Mouse (Mus musculus) neutrophil, adult 5-6 weeks (primary cell): ENCODE measurements around the gene Ccdc22. TPM values are rescaled to one million over a fixed set of nuclear protein-coding genes. Genes with fewer than 3 reads are reported as not detected.

Source experiments
- ATAC-seq: fragments of 151-379, 151-347 bp; 2 replicates; pipeline ENCODE4 v1.8.0; 2017; ENCODE audit warnings: mild to moderate bottlenecking, moderate TSS enrichment; ENCODE audit not compliant: insufficient number of reproducible peaks, poor library complexity, low FRiP score, severe bottlenecking; ENCODE audit errors: extremely low read depth
- total RNA-seq: library from RNA; stranded (forward); fragments of 200-1000 nt; gene quantifications from 2 replicates; pipeline ENCODE4 v1.2.3, GENCODE M21; 2017

Gene Ccdc22
- total RNA-seq = 11.5 and 17.5 TPM in 2 replicates

DNA sequence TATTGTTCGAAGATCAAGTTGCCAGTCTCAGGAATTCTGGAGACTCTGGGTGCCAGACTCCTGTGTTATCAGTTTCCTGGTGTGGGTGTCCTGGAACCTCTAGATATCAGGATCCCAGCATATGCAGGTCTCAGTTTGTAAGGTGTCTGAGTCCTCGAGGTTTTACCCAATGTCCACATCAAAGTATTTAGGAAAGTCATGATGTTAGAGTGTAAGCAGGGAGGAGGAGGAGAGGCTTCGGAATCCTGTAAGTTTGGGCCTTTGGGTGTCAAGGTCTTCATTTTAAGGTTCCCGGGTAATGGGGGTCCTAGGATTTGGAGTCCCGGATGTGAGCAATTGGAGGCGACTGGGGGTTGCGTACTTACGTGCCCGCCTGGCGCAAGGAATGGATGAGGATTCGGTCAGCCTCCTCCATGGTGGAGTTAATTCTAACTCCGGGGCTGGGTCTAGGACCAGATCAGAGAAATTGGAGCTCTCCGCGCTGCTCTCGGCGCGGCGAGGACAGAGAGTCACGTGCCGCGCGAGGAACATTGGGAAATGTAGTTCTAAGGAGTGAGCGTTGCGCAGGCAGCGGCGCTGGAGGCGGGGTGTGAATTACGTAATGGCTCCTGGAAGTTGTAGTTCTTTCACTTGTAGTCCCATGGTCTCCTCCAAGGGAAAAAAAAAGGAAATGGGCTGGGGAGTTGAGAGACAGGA lies at the start of gene Ccdc22:
Gene Ccdc22, minus strand, starts transcription at position 639 of the 696 bp plus-strand sequence.
- peak; percentile 98 for ATAC-seq

DNA sequence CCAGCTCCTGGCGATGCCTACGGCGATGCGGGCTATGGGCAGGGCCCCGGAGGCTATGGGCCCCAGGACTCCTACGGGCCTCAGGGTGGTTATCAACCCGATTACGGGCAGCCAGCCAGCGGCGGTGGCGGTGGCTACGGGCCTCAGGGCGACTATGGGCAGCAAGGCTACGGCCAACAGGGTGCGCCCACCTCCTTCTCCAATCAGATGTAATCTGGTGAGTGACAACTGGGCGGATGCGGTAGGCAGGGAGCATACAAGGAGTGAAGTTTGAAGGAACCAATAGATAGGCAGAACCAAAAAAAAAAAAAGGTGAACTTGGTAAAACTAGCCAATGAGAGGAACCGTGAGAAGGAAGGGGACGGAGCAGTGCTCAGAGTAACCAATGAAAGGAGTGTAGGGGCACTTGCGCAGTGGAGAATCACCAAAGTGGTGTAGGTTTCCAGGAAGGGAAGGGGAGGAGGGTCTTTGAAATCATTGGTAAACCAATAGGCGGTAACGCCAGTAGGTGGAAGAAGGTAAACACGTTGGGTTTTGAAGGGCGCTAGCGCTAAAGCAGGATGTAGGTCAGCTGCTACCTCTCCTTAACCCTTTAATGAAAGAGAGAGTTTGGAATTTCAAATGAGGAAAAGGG lies 43.5 kb upstream of the Ccdc22 start:
- ATAC-seq = peak; percentile 92

DNA sequence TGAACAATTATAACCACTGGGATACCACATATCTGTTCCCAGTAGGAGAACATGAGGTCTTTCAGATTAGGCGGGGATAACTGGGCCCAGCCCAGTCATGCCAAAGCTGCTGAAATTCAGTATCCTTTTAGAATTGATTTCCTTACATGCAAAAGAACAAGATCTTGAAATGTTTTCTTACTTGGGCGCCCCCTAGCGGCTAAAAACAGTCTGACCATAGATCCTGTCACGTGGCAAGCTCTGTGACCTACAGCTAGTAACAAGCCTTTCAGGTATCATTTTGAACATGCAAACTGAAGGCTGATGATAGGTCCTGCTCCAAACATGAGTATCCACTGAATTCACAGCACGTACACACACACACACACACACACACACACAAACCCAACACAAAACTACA lies 40.0 kb upstream of the Ccdc22 start:
- ATAC-seq = peak; percentile 21; the same call in 1 of the 2 replicates

DNA sequence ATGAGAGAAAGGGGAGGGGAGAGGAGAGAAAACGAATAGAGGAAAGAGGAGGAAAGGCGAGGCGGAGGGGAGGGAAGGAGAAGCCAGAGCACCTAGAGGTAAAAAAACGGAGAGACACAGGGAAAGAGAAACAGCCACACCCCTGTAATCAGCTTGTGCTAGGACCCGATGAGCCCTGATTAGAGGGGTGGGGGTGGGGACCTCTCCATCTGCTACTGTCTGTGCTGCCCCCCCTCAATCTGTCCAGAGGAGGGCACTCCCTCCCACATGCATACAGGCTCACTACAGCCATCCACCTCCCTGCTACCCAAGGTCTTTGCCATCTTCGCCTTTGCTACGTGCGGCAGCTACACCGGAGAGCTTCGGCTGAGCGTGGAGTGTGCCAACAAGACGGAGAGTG lies 35.5 kb upstream of the Ccdc22 start:
- ATAC-seq = no peak

DNA sequence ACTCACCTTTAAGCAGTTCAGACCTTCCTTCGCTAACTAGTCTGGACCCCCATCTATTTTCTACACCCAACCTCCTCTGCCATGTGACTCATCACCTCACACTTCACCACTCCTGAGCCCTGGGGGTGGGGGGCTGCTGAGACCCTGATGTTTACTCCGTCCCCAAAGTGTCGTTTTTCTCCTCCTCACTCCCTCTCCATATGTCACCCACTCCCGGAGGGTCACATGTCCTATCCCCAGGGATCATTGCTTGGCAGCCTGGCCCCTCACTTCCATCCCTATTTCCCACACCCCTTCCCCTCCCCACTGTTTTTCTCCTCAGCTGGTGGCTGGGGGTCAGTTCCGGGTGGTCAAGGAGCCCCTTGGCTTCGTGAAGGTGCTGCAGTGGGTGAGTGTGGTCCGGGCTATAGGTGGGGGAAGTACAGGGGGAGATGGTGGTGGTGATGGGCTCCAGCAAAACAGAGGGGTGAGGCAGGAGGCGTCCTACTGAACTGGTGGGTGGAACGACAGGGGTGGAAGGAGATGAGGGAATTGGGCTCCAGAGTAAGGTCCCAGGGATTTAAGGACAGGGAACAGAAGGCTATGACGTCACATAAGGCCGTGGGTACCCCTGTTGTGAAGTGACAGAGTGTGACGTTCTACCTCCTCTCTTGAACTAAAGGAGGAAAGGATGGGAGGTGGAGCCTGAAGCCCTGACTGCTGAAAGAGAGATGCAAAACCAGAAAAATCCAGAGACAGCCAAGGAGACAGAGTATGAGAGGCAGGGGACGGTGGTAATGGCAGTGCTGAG lies 34.4 kb upstream of the Ccdc22 start:
- ATAC-seq = no peak

DNA sequence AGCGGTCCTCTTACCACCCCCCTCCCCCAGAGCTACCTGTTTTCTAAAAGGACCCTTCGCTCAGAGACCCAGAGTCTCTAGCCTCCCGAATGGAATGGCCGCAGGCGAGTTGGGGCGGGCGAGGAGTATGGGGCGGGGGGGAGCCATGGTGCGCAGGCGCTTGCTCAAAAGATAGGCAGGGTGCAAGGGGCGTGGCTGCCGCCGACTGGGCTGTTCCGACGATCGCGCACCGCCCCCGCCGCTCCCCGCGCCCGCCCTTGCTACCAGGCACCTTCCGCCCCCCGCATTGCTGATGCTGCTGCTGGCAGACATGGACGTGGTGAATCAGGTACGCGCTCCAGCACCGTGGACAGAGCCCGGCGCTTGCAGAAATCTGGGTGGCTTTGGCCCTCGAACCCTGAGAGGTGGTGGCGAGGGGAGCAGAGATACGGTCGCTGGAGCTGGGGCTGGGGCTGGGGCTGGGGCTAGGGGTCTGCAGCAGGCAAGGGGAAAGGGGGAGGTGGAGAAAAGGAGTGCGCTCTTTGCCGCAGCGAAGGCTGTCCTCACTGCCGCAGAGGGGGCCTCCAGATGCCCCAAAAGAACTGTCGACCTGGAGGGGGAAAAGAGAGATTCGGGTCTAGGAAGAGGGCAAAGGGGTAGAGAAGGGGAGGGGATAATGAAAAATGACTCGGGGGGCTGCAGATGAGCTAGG lies 33.2 kb upstream of the Ccdc22 start, which contains the start of gene Syp:
Gene Syp, plus strand, starts transcription at position 71 of the 691 bp plus-strand sequence.
- ATAC-seq = peak; percentile 79

DNA sequence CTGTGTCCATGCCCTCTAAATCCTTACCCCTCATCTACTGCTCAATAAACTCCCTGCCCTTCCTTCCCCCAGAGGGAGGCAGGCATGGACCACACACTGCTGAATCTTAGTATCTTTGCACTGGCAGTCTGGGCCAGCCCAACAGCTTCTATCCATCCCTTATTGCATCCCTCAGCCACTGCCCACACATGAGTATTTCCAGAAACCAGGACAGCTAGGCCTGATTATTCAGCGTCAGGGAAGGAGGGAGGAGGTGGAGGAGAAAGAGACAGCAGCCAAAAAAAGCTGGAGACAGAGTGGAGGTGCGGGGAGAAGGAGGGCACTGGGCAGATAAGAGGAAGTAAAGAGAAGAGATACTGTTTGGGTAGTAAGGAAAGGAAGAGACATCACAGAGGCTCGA lies 29.8 kb upstream of the Ccdc22 start:
- no peak for ATAC-seq

DNA sequence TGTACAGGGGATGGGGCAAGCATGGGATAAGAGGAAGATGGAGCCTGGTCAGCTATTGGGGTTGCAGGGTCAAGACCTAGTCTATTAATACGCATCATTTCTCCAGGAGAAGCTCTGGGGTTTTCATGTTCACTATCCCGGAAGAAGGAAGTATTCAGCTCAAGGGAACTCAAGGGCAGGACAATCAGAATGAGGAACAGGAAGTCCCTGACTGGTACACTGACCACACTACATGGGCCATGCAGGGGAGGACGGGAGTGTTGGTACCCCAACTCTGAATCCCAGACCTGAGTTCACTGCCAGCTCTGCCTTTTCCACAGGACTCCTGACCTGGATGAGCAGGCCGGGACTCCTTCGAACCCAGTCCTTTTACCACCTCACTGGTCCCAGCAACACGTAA lies 27.2 kb upstream of the Ccdc22 start:
- ATAC-seq = 0 out of 2 replicates have a peak, but pooled peaks have one; percentile 23

DNA sequence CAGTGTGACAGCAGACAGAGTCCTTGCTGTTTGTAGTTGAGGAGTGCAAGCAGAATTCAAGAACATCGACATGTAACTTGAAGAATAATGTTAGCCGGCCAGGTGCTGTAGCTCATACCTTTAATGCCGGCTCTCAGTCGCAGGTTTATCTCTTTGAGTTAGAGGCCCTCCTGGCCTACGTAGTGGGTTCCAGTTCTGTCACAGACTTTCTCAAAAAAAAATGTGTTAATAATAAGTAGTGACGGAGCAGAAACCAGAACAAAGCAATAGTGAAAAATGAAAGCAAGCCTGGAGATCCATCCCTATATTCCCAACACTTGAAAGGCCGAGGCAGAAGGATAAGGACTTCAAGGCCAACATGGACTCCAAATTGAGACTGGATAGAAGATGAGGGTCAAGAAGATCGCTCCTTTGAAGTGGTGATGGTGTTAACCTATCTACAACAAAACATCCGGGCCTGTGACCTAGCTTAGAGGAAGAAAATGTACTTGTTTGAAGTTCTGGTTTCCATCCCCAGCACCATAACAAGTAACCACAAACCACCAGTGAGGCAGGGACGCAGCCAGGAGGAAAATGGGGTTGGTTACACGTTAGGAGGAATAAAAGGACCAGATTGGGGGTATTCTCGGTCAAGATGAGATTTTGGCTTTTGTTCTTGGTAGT lies 12.7 kb upstream of the Ccdc22 start:
- no peak for ATAC-seq

DNA sequence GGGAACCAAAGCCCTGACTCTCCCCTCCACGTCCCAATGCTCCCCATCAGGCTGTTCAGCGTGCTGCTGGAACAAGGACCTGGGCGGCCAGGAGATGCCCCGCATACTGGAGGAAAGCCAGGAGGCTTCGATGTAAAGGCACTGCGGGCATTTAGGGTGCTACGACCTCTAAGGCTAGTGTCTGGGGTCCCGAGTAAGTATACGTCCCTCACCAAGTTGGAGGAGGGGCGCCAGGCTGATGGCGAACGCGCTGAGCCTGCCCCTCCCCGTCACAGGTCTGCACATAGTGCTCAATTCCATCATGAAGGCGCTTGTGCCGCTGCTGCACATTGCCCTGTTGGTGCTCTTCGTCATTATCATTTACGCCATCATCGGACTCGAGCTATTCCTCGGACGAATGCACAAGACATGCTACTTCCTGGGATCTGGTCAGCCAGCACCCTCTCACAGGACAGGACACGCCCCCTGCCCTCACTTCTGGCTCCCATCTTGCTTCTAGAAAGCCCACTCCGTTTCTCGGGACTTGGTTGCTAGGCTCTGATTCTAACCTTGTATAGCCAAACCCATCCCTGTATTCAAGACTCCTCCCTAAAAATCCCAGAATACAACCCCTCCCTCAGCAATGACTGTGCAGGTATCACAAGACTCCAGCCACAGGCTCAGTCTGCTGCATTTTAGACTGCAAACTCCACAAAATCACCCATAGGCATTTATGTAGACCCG lies 5.4 kb upstream of the Ccdc22 start:
- ATAC-seq = no peak

DNA sequence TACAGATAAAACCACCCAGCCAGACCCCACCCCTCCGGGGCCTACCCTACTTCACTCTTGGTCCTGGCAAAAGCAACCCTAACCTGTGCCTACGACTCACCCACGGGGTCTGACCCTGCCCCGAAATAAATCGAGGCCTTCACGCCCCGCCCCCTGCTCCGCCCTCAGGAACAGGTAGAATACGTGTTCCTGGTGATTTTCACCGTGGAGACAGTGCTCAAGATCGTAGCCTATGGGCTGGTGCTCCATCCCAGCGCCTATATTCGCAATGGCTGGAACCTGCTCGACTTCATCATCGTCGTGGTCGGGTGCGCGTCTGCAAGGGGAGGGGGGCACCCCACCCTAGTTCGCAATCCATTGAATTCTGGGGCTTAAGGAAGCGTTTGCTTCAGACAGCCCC lies 4.7 kb upstream of the Ccdc22 start:
- no peak for ATAC-seq

DNA sequence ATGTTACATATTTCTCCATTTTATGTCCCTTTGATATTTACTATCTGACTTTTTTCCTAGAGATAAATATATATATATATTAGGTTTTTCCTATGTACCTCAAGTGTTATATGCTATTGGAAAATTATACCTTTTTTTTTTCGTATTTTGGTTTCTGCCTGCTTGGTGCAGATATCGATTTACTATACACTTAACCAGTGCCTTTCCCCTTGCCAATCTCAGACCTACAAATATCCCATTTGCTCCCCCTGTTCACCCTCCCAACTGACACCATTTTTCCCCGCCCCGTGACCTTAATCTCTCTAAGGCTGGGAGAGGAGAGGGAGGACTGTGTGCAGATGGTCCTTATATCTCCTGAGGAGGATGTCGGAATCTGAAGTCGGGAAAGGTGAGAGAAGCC lies 1.5 kb upstream of the Ccdc22 start, which contains the start of gene Cacna1f:
Gene Cacna1f, plus strand, starts transcription at position 301 of the 400 bp plus-strand sequence.
- ATAC-seq = no peak

DNA sequence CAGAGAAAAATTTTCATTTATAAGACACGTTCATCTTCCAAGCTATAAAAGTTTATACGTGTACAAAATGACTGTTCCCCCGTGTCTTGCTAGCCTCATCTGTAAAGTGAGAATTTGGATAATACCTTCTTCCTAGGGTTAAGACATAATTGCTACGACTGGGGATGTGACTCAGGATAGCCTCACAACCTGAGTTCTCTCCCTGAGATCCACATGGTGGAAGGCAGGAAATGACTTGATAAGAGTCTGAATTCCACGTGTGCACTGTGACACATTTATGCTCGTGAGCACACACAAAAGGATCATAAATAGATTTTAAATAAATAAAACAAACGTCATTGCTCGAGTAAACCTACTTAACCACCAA lies 241 bp upstream of the Ccdc22 start:
- ATAC-seq = no peak

DNA sequence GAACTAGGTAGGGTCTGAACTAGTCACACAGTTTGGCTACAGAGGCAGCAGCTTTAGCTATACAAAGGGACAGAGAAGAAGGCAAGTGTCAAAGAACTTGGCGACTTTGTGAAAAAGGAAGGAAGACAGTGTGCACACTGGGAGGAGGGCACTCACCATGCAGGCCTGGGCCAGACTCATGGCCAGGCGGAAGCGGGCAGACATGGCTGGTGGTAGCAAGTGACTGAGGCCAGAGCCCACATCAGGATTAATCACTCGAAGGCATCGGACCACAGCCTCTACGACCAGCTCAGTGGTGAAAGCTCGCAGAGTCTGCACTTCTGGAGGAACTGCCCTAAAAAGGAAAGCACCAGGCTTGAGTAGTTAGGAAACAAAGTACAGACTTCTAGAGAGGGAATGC lies 1.3 kb downstream of the Ccdc22 start:
- ATAC-seq = no peak

DNA sequence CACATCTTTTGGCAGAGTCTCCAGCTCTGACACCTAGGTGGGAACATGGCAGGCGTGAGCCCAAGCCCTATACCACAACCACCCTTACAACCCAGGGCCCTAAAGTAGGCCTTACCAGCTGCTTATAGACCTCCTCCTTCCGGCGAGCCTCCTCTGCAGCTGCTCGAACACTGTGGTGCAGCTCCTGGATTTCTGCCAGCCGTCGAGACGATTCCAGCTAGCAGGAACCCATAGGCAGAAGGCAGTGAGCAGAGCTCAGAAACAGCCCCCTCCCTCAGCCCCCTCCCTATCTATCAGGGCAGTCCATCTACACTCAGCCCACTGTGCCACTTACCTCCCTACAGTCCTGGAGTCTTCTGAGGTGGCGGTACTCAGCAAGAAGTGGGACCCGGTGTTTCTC lies 9.9 kb downstream of the Ccdc22 start:
- ATAC-seq = no peak

DNA sequence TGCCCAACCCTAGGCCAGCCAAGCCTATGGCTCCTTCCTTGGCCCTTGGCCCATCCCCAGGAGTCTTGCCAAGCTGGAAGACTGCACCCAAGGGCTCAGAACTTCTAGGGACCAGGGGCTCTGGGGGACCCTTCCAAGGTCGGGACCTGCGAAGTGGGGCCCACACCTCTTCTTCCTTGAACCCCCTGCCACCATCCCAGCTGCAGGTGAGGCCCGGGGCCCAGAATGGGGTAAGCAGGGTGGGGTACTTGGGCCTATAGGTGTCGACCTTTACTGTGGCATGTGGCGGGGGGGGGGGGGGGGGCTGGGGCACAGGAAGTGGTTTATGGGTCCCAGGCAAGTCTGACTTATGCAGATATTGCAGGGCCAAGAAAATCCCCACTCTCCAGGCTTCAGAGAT lies 19.0 kb downstream of the Ccdc22 start:
- ATAC-seq = no peak

DNA sequence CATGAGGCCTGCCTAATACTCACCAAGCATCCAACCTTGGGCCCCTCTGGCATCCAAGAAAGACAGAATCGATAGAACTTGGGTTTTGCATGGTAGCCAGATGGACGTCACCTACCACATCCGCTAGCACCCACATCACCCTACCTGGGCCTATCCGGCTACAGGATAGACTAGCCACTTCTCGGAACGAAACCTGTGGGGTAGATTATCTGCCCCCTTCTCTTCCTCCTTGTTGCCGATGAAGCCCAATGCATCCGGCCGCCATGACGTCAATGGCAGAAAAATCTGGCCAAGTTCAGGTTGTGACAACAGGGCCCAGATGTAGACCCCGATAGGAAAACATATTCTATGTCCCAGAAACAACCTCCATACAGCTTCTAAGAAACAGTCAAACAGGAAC lies 21.4 kb downstream of the Ccdc22 start:
- no peak for ATAC-seq

DNA sequence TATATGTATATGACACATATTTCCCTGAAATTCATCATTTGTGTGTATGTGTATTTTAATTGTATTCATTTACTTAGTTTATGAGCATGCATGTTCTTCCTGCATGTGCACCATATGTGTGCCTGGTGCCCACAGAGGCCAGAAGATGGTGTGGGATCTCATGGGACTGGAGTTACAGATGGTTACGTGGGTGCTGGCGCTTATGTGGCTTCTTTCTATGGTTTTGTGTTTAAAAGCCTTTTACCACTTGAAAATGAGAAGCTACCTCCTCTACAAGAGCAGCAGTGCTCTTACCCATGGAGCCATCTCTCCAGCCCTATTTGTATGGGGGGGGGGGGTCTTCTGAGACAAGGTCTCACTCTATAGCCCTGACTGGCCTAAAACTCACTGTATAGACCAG lies 24.2 kb downstream of the Ccdc22 start:
- no peak for ATAC-seq
